Comparison of ENCODE assay signal across 27 mouse cellular contexts in the genomic region with DNA sequence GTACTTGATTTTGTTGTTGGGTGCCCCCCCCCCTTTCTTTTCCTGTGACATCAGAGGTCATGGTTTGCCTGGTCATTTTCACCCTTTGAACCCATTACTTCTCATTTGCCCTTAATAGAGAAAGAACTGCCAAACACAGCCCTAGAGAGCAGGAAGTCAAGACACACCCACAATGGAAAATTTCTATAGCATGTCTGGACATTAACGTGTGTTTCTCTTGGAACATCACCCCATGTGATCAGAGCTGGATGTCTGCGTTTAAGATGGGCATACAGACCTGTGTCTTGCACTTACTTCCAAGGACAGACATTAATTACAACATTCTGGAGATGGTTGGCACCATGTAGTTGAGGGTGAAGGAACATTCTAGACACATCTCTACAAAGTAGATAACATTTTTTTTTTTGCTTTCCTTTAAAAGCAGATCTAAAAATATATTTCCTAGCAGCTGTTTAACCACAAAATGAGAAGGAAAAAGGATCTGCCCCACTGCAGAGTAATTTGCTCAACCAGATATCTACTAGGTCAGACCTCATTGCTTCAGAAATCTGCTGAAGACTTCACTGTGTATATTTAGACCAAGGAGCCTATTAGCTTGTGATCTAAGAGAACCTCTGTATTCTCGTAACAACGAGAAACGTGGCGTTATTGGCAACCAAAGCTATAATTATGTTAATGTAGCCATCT.
DNase-seq lines count a peak whose midpoint lies in the region; ATAC-seq and TF ChIP-seq lines count a peak whose summit lies in the region.
"Had no signal": no experiment of that assay in that cellular context is flagged by ENCODE, and none has a peak within 500 bp of the region (broad histone marks: within the 10 kb centered on the region; RNA-seq: fewer than 3 reads in every experiment).

No protein-coding gene starts in this region.

- H3K79me2 ChIP-seq in C2C12 (ENCODE audit: control insufficient read depth, insufficient read depth) (no peaks in the 10 kb centered on the region), myocyte (ENCODE audit: control insufficient read depth, insufficient read depth) (no peaks in the 10 kb centered on the region)

- H3K36me3 ChIP-seq in kidney, adult 2 months (ENCODE audit: control insufficient read depth, insufficient read depth, low read length): no peaks in the 10 kb centered on the region
- no peaks in the 10 kb centered on the region for H3K36me3 ChIP-seq in kidney, embryonic 16.5 days (ENCODE audit: insufficient read depth, low read length)
- H3K36me3 ChIP-seq in C2C12 (ENCODE audit: control insufficient read depth, insufficient read depth) (no peaks in the 10 kb centered on the region), myocyte (ENCODE audit: control insufficient read depth, insufficient read depth) (no peaks in the 10 kb centered on the region)
- no peaks in the 10 kb centered on the region for H3K36me3 ChIP-seq in midbrain, embryonic 15.5 days (replicated peaks)
- H3K36me3 ChIP-seq: embryonic facial prominence, embryonic 12.5 days; forebrain, embryonic 12.5 days; hindbrain, embryonic 15.5 days; limb, embryonic 15.5 days; neural tube, embryonic 13.5 days had no signal

- H3ac ChIP-seq in C2C12 (ENCODE audit: control insufficient read depth, insufficient read length, low read depth): no peak overlapping the region
- no peak overlapping the region for H3ac ChIP-seq in myocyte (ENCODE audit: control insufficient read depth, insufficient read length)

- no peaks in the 10 kb centered on the region for H3K9me3 ChIP-seq in kidney, embryonic 16.5 days (ENCODE audit: low read length)
- H3K9me3 ChIP-seq in midbrain, embryonic 15.5 days: no peaks in the 10 kb centered on the region
- H3K9me3 ChIP-seq: embryonic facial prominence, embryonic 12.5 days; forebrain, embryonic 12.5 days; hindbrain, embryonic 15.5 days; limb, embryonic 15.5 days; neural tube, embryonic 13.5 days had no signal

- TF ChIP-seq POLR2A in kidney, adult 2 months (IDR thresholded peaks at IDR 0.05; ENCODE audit: low read depth, low read length): no peak
- no peak for TF ChIP-seq POLR2A in bone marrow macrophage, adult 2 months (IDR thresholded peaks at IDR 0.05; ENCODE audit: borderline replicate concordance, low read depth, low read length)
- no peak for TF ChIP-seq POLR2A in myocyte (IDR thresholded peaks at IDR 0.05; ENCODE audit: insufficient read length, low read depth)

- DNase-seq in kidney, adult 2 months: peak; percentile 16
- DNase-seq in left cerebral cortex, postnatal 36 days (ENCODE audit: low spot score in 2 of 2): no peak
- DNase-seq: adrenal gland, postnatal 25 days; cerebellum, adult 11 months; cerebellum, postnatal 10 days; gastrocnemius, postnatal 10 days; heart, adult 11 months; kidney, postnatal 10 days; left cerebral cortex, postnatal 4 days; lung, adult 18-20 months; lung, postnatal 14 days; midbrain, embryonic 14.5 days; right cerebral cortex, adult 18-20 months; thymus, adult 18-20 months; thymus, postnatal 36 days had no signal

- intact Hi-C loops in left cerebral cortex, postnatal 36 days (cut with DNase I): no loop called here

- no peak overlapping the region for H3K4me2 ChIP-seq in kidney, embryonic 16.5 days (replicated peaks; ENCODE audit: low read depth, low read length)
- peak overlapping the region; percentile 52 for H3K4me2 ChIP-seq in myocyte (ENCODE audit: low read depth)
- no peak overlapping the region for H3K4me2 ChIP-seq in midbrain, embryonic 15.5 days
- H3K4me2 ChIP-seq: embryonic facial prominence, embryonic 12.5 days; forebrain, embryonic 12.5 days; hindbrain, embryonic 15.5 days; limb, embryonic 15.5 days; neural tube, embryonic 13.5 days had no signal

- WGBS in kidney, adult 2 months: 72% methylated on average over 6 of the region's 6 CpGs
- WGBS in kidney, embryonic 16.5 days: 88% methylated on average over 6 of the region's 6 CpGs
- 91% methylated on average over 6 of the region's 6 CpGs for WGBS in midbrain, embryonic 15.5 days

- H3K27me3 ChIP-seq in kidney, adult 2 months (replicated peaks; ENCODE audit: control insufficient read depth, insufficient read depth, low read length): no peaks in the 10 kb centered on the region
- H3K27me3 ChIP-seq in kidney, embryonic 16.5 days (ENCODE audit: insufficient read depth, low read length): no peaks in the 10 kb centered on the region
- H3K27me3 ChIP-seq in C2C12 (ENCODE audit: control insufficient read depth, insufficient read depth, insufficient read length) (no peaks in the 10 kb centered on the region), myocyte (ENCODE audit: control insufficient read depth, insufficient read depth, insufficient read length) (no peaks in the 10 kb centered on the region)
- H3K27me3 ChIP-seq in midbrain, embryonic 15.5 days (replicated peaks): no peaks in the 10 kb centered on the region
- H3K27me3 ChIP-seq: forebrain, embryonic 12.5 days; hindbrain, embryonic 15.5 days; limb, embryonic 15.5 days; neural tube, embryonic 13.5 days had no signal

- peaks cover 10% of the 10 kb centered on the region; the same call in 1 of the 2 replicates for H3K4me1 ChIP-seq in kidney, adult 2 months (ENCODE audit: control insufficient read depth, insufficient read depth, low read length)
- H3K4me1 ChIP-seq in kidney, embryonic 16.5 days (ENCODE audit: insufficient read depth, low read length): peaks cover 17% of the 10 kb centered on the region
- peaks cover 12% of the 10 kb centered on the region for H3K4me1 ChIP-seq in bone marrow macrophage, adult 2 months (ENCODE audit: control insufficient read depth, insufficient read depth, low read length)
- H3K4me1 ChIP-seq in midbrain, embryonic 15.5 days: peaks cover 3% of the 10 kb centered on the region; the same call in 1 of the 2 replicates
- H3K4me1 ChIP-seq: hindbrain, embryonic 15.5 days had no signal

- H3K4me3 ChIP-seq in kidney, adult 2 months (ENCODE audit: insufficient read depth, low read depth, low read length): no peak overlapping the region
- no peak overlapping the region for H3K4me3 ChIP-seq in kidney, embryonic 16.5 days (ENCODE audit: low read length)
- H3K4me3 ChIP-seq in C2C12 (ENCODE audit: insufficient read depth, poor library complexity, severe bottlenecking) (no peak overlapping the region), myocyte (no peak overlapping the region)
- H3K4me3 ChIP-seq in bone marrow macrophage, adult 2 months (ENCODE audit: insufficient read depth, low read length): no peak overlapping the region
- no peak overlapping the region for H3K4me3 ChIP-seq in midbrain, embryonic 15.5 days
- H3K4me3 ChIP-seq: embryonic facial prominence, embryonic 12.5 days; erythroblast, embryonic 14.5 days; forebrain, embryonic 12.5 days; hindbrain, embryonic 15.5 days; left cerebral cortex, adult 2 months; limb, embryonic 15.5 days; neural tube, embryonic 13.5 days had no signal

- TF ChIP-seq CTCF in kidney, adult 2 months (conservative IDR thresholded peaks at IDR 0.05; ENCODE audit: insufficient read depth, insufficient read length, low read depth, low read length): no peak
- no peak for TF ChIP-seq CTCF in C2C12 (IDR thresholded peaks at IDR 0.05; ENCODE audit: control insufficient read depth, insufficient read depth, insufficient read length)
- TF ChIP-seq CTCF in bone marrow macrophage, adult 2 months (IDR thresholded peaks at IDR 0.05; ENCODE audit: low read depth, low read length): no peak

- H3K27ac ChIP-seq in kidney, adult 2 months (ENCODE audit: insufficient read depth, low read depth, low read length): no peak overlapping the region
- H3K27ac ChIP-seq in kidney, embryonic 16.5 days (ENCODE audit: low read length): no peak overlapping the region
- peak overlapping the region; percentile 79 for H3K27ac ChIP-seq in bone marrow macrophage, adult 2 months (ENCODE audit: insufficient read depth, low read depth, low read length)
- no peak overlapping the region for H3K27ac ChIP-seq in midbrain, embryonic 15.5 days
- H3K27ac ChIP-seq: embryonic facial prominence, embryonic 12.5 days; forebrain, embryonic 12.5 days; hindbrain, embryonic 15.5 days; left cerebral cortex, adult 2 months; limb, embryonic 15.5 days; neural tube, embryonic 13.5 days had no signal

- no peak for ATAC-seq in kidney, embryonic 16.5 days (ENCODE audit: low FRiP score, low TSS enrichment)
- no peak for ATAC-seq in midbrain, embryonic 15.5 days (replicated peaks)

- H3K9ac ChIP-seq in kidney, embryonic 16.5 days (replicated peaks; ENCODE audit: low read length): no peak overlapping the region
- no peak overlapping the region for H3K9ac ChIP-seq in midbrain, embryonic 15.5 days
- H3K9ac ChIP-seq: embryonic facial prominence, embryonic 12.5 days; forebrain, embryonic 12.5 days; hindbrain, embryonic 15.5 days; limb, embryonic 15.5 days; neural tube, embryonic 13.5 days had no signal

- H3K79me3 ChIP-seq in C2C12 (ENCODE audit: low read depth): no peaks in the 10 kb centered on the region

TF ChIP-seq in C2C12, 6 proteins besides CTCF, POLR2A, EP300 and RAD21:
- no peak for TF ChIP-seq MAX (IDR thresholded peaks at IDR 0.05)
- TF ChIP-seq FOSL1 (IDR thresholded peaks at IDR 0.05; ENCODE audit: insufficient read depth, low read length, poor library complexity, severe bottlenecking): no peak
- peak; percentile 4 for TF ChIP-seq USF1 (IDR thresholded peaks at IDR 0.05; ENCODE audit: low read depth)
- no peak for TF ChIP-seq MYOD1 (IDR thresholded peaks at IDR 0.05; ENCODE audit: control insufficient read depth, insufficient read length, low read depth)
- no peak for TF ChIP-seq MYOG (IDR thresholded peaks at IDR 0.05; ENCODE audit: control insufficient read depth, extremely low read depth, insufficient read length)
- no peak for TF ChIP-seq CEBPB (IDR thresholded peaks at IDR 0.05; ENCODE audit: low read depth)

TF ChIP-seq in myocyte, 11 proteins besides CTCF, POLR2A, EP300 and RAD21:
- TF ChIP-seq CEBPB (IDR thresholded peaks at IDR 0.05; ENCODE audit: insufficient read depth, poor library complexity, severe bottlenecking) (no peak), POLR2AphosphoS2 (IDR thresholded peaks at IDR 0.05; ENCODE audit: insufficient read length, low read depth) (no peak), MYOG (IDR thresholded peaks at IDR 0.05; ENCODE audit: control insufficient read depth in 1 of 3, insufficient read depth in 1 of 3, insufficient read length in 2 of 3, low read depth in 2 of 3) (no peak), SRF (IDR thresholded peaks at IDR 0.05; ENCODE audit: control insufficient read depth, insufficient read length, low read depth) (no peak), E2F4 (IDR thresholded peaks at IDR 0.05; ENCODE audit: insufficient read depth) (no peak), TCF12 (IDR thresholded peaks at IDR 0.05; ENCODE audit: insufficient read depth, poor library complexity, severe bottlenecking) (no peak), TCF3 (IDR thresholded peaks at IDR 0.05; ENCODE audit: insufficient read length, low read depth) (no peak), REST (IDR thresholded peaks at IDR 0.05; ENCODE audit: insufficient read depth, insufficient read length) (no peak), MAX (IDR thresholded peaks at IDR 0.05; ENCODE audit: low read depth) (no peak), USF1 (IDR thresholded peaks at IDR 0.05; ENCODE audit: low read depth) (no peak)
TF ChIP-seq in myocyte: peak in this region for 0.
